Mouse (Mus musculus): ENCODE data around the gene Ntrk3. TPM values are rescaled to one million over a fixed set of nuclear protein-coding genes. Genes with fewer than 3 reads are reported as not detected.

Gene Ntrk3
- polyA plus RNA-seq, 1 experiment from 2014 or later, result 27.0 TPM

- DNase-seq (peak; percentile 83), ATAC-seq (ENCODE audit: low FRiP score, low TSS enrichment) (peak; percentile 62; the same call in 1 of the 2 replicates)
- no peaks in the 10 kb centered on the region for H3K9me3 ChIP-seq (ENCODE audit: control insufficient read depth, low read length)
- WGBS, result under 1% methylated on average over 35 of the region's 35 CpGs
- H3K4me1 ChIP-seq (ENCODE audit: control insufficient read depth, insufficient read depth, low read length), result peaks cover 22% of the 10 kb centered on the region; the same call in 1 of the 2 replicates
- peak overlapping the region; percentile 80 for H3K9ac ChIP-seq (replicated peaks; ENCODE audit: low read length)
- no peaks in the 10 kb centered on the region for H3K36me3 ChIP-seq (ENCODE audit: control insufficient read depth, insufficient read depth, low read length)
- 0 out of 2 replicates have a peak, but pooled peaks cover 4% of the 10 kb centered on the region for H3K27me3 ChIP-seq (ENCODE audit: control insufficient read depth, insufficient read depth, low read length)
- peak overlapping the region; percentile 63 for H3K4me3 ChIP-seq (replicated peaks; ENCODE audit: low read depth, low read length)
- H3K4me2 ChIP-seq (ENCODE audit: low read length), result peak overlapping the region; percentile 78
- peak overlapping the region; percentile 90 for H3K27ac ChIP-seq (replicated peaks; ENCODE audit: low read depth, low read length)
Measured at GRCm38 (mm10) chr7:78576706-78577461, 160.9 kb downstream of the Ntrk3 start.

DNA sequence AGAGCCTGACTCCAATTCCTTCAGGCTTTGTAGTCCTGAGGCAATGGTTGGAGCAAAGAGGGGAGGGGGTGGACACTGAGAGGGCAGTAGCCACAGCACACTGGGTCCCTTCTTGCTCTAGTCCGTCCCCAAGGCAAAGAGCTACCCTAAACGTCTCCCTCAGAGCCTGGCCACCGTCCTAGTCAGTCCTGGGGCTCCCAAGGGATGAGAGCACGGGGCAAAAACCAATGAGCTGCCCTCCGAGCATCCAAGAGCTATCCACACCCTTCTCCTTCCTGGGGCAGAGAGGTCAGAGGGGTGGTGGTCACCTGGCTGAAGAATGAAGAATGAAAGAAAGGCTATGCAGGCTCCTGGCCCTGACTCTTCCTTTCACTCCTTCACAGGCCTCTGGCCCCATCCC, 161.6 kb downstream of the Ntrk3 start:
- peak overlapping the region; percentile 63 for H3K4me3 ChIP-seq (replicated peaks; ENCODE audit: low read depth, low read length)
- 0 out of 2 replicates have a peak, but pooled peaks cover 4% of the 10 kb centered on the region for H3K27me3 ChIP-seq (ENCODE audit: control insufficient read depth, insufficient read depth, low read length)
- H3K4me1 ChIP-seq (ENCODE audit: control insufficient read depth, insufficient read depth, low read length), result peaks cover 22% of the 10 kb centered on the region; the same call in 1 of the 2 replicates
- H3K36me3 ChIP-seq (ENCODE audit: control insufficient read depth, insufficient read depth, low read length), result no peaks in the 10 kb centered on the region
- no peaks in the 10 kb centered on the region for H3K9me3 ChIP-seq (ENCODE audit: control insufficient read depth, low read length)
- ATAC-seq (ENCODE audit: low FRiP score, low TSS enrichment) (no peak), DNase-seq (peak; percentile 26)
- H3K9ac ChIP-seq (replicated peaks; ENCODE audit: low read length), result peak overlapping the region; percentile 80
- 0 out of 2 replicates have a peak overlapping the region, but pooled peaks have one; percentile 26 for H3K27ac ChIP-seq (replicated peaks; ENCODE audit: low read depth, low read length)
- H3K4me2 ChIP-seq (ENCODE audit: low read length), result peak overlapping the region; percentile 78
- 20% methylated on average over 5 of the region's 5 CpGs for WGBS

DNA sequence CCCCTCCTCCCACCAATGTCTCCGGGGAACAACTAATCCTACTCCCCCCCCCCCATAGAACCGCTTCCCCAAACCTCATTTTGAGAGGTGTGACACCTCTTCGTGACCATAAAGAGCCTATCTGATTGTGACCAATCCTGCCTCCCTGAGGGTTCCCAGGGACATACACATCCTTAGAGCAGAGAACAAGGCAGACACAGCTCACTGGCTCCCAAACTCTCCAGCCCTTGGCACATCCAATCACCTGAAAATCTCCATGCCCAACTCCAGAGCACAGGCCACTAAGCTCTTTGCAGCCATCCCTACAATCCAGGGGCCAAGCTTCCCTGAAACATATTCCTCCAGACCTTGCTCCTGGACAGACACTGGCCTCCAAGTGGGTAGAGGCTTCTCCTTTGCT, 162.3 kb downstream of the Ntrk3 start:
- Histone ChIP-seq H3K9ac (replicated peaks; ENCODE audit: low read length) (peak overlapping the region; percentile 80), H3K4me2 (ENCODE audit: low read length) (peak overlapping the region; percentile 78), H3K4me1 (ENCODE audit: control insufficient read depth, insufficient read depth, low read length) (peaks cover 22% of the 10 kb centered on the region; the same call in 1 of the 2 replicates), H3K27ac (replicated peaks; ENCODE audit: low read depth, low read length) (no peak overlapping the region), H3K4me3 (replicated peaks; ENCODE audit: low read depth, low read length) (peak overlapping the region; percentile 63), H3K9me3 (ENCODE audit: control insufficient read depth, low read length) (no peaks in the 10 kb centered on the region), H3K27me3 (ENCODE audit: control insufficient read depth, insufficient read depth, low read length) (no peaks in the 10 kb centered on the region), H3K36me3 (ENCODE audit: control insufficient read depth, insufficient read depth, low read length) (no peaks in the 10 kb centered on the region)
- WGBS, result 2% methylated on average over 3 of the region's 3 CpGs
- DNase-seq (peak; percentile 23), ATAC-seq (ENCODE audit: low FRiP score, low TSS enrichment) (no peak)

- H3K4me1 ChIP-seq (ENCODE audit: control insufficient read depth, insufficient read depth, low read length), result peaks cover 28% of the 10 kb centered on the region
- no peak for DNase-seq
- 79% methylated on average over 2 of the region's 2 CpGs for WGBS
- H3K9me3 ChIP-seq (ENCODE audit: control insufficient read depth, low read length), result no peaks in the 10 kb centered on the region
- H3K27me3 ChIP-seq (ENCODE audit: control insufficient read depth, insufficient read depth, low read length), result no peaks in the 10 kb centered on the region
- no peak overlapping the region for H3K4me2 ChIP-seq (ENCODE audit: low read length)
- H3K27ac ChIP-seq (replicated peaks; ENCODE audit: low read depth, low read length), result no peak overlapping the region
- no peak overlapping the region for H3K9ac ChIP-seq (replicated peaks; ENCODE audit: low read length)
- ATAC-seq (ENCODE audit: low FRiP score, low TSS enrichment), result no peak
- no peaks in the 10 kb centered on the region for H3K36me3 ChIP-seq (ENCODE audit: control insufficient read depth, insufficient read depth, low read length)
- H3K4me3 ChIP-seq (replicated peaks; ENCODE audit: low read depth, low read length), result no peak overlapping the region
Measured at GRCm38 (mm10) chr7:78571196-78571595, 166.6 kb downstream of the Ntrk3 start.

- H3K4me2 ChIP-seq (ENCODE audit: low read length), result peak overlapping the region; percentile 40
- H3K36me3 ChIP-seq (ENCODE audit: control insufficient read depth, insufficient read depth, low read length), result no peaks in the 10 kb centered on the region
- no peak overlapping the region for H3K27ac ChIP-seq (replicated peaks; ENCODE audit: low read depth, low read length)
- H3K4me1 ChIP-seq (ENCODE audit: control insufficient read depth, insufficient read depth, low read length), result peaks cover 13% of the 10 kb centered on the region; the same call in 1 of the 2 replicates
- H3K9ac ChIP-seq (replicated peaks; ENCODE audit: low read length), result no peak overlapping the region
- DNase-seq, result no peak
- H3K9me3 ChIP-seq (ENCODE audit: control insufficient read depth, low read length), result no peaks in the 10 kb centered on the region
- 5% methylated on average over 5 of the region's 5 CpGs for WGBS
- ATAC-seq (ENCODE audit: low FRiP score, low TSS enrichment), result no peak
- H3K27me3 ChIP-seq (ENCODE audit: control insufficient read depth, insufficient read depth, low read length), result no peaks in the 10 kb centered on the region
- H3K4me3 ChIP-seq (replicated peaks; ENCODE audit: low read depth, low read length), result no peak overlapping the region
Measured at GRCm38 (mm10) chr7:78569255-78569618, 168.6 kb downstream of the Ntrk3 start.

DNA sequence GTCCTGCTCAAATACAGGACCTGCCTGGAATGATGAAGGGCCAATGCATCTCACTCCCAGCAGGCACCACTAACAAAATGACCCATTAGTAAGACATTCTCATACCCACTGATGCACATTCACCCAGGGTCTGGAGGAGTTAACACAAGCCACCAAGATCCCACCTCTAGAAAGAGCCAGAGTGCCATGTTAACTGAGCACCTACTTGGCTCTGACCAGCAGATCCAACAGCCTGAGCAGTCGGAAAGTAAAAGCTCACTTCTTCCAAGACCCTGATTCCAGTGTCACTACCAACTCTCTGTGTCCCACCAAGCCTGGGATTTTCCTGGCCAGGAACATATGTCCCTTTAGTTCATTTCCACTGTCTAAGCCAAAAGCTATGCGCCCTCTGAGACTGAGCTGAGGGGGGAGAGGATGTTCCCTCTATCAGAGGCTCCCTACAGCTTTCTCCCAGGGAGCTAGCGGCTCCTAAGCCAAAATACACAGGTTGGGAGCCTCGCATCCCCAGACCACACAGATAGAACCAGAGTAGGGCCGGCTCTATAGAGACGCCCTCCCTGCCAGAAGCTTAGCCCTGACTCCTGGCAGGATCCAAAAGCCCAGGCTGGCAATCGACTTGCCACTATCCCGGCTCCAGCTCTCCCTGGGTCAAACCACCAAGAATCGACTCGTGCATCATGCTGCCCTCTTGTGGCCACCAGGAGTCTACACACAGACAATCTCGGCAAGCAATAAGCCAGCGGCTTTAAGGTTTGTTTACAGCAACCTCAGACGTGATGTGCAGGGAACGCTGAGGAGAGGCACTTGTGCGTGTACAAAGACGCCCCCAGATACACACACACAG, 169.2 kb downstream of the Ntrk3 start:
- Histone ChIP-seq H3K9ac (replicated peaks; ENCODE audit: low read length) (no peak overlapping the region), H3K4me2 (ENCODE audit: low read length) (peak overlapping the region; percentile 40), H3K9me3 (ENCODE audit: control insufficient read depth, low read length) (no peaks in the 10 kb centered on the region), H3K4me3 (replicated peaks; ENCODE audit: low read depth, low read length) (no peak overlapping the region), H3K27me3 (ENCODE audit: control insufficient read depth, insufficient read depth, low read length) (no peaks in the 10 kb centered on the region), H3K4me1 (ENCODE audit: control insufficient read depth, insufficient read depth, low read length) (peaks cover 8% of the 10 kb centered on the region; the same call in 1 of the 2 replicates), H3K36me3 (ENCODE audit: control insufficient read depth, insufficient read depth, low read length) (no peaks in the 10 kb centered on the region), H3K27ac (replicated peaks; ENCODE audit: low read depth, low read length) (no peak overlapping the region)
- DNase-seq (peak; percentile 91), ATAC-seq (ENCODE audit: low FRiP score, low TSS enrichment) (peak; percentile 78)
- 15% methylated on average over 16 of the region's 16 CpGs for WGBS

GRCm38 (mm10) chr7:78566617-78567016, 171.2 kb downstream of the Ntrk3 start:
- Histone ChIP-seq H3K36me3 (ENCODE audit: control insufficient read depth, insufficient read depth, low read length) (no peaks in the 10 kb centered on the region), H3K4me1 (ENCODE audit: control insufficient read depth, insufficient read depth, low read length) (peaks cover 7% of the 10 kb centered on the region; the same call in 1 of the 2 replicates), H3K9ac (replicated peaks; ENCODE audit: low read length) (no peak overlapping the region), H3K4me2 (ENCODE audit: low read length) (no peak overlapping the region), H3K4me3 (replicated peaks; ENCODE audit: low read depth, low read length) (no peak overlapping the region), H3K27ac (replicated peaks; ENCODE audit: low read depth, low read length) (no peak overlapping the region), H3K27me3 (ENCODE audit: control insufficient read depth, insufficient read depth, low read length) (no peaks in the 10 kb centered on the region), H3K9me3 (ENCODE audit: control insufficient read depth, low read length) (no peaks in the 10 kb centered on the region)
- DNase-seq (peak; percentile 71), ATAC-seq (ENCODE audit: low FRiP score, low TSS enrichment) (no peak)
- WGBS, result 50% methylated on average over 3 of the region's 3 CpGs

DNA sequence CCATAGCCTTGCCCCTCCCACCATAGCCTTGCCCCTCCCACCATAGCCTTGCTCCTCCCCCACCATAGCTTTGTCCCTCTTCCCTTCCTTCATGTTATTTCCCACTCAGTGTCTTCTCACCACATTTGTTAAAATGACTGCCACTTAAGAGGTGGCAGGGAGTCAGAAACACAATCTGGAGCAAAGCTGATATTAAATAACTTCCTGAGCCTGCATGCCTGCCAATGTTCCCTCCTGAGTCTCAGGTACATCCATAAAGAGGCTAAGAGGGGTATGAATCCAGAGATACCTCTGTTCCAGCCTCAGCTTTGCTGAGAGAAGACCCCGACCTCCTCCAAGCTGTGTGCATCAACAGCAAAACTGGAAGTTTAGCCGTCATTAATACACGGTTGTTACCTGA, 172.4 kb downstream of the Ntrk3 start:
- no peak for ATAC-seq (ENCODE audit: low FRiP score, low TSS enrichment)
- H3K9me3 ChIP-seq (ENCODE audit: control insufficient read depth, low read length), result no peaks in the 10 kb centered on the region
- 92% methylated on average over 3 of the region's 3 CpGs for WGBS

More for the DNA sequence above, 172.4 kb downstream of the Ntrk3 start:
- Histone ChIP-seq H3K4me2 (ENCODE audit: low read length) (no peak overlapping the region), H3K27ac (replicated peaks; ENCODE audit: low read depth, low read length) (no peak overlapping the region), H3K4me3 (replicated peaks; ENCODE audit: low read depth, low read length) (no peak overlapping the region), H3K9ac (replicated peaks; ENCODE audit: low read length) (no peak overlapping the region), H3K36me3 (ENCODE audit: control insufficient read depth, insufficient read depth, low read length) (no peaks in the 10 kb centered on the region), H3K27me3 (ENCODE audit: control insufficient read depth, insufficient read depth, low read length) (no peaks in the 10 kb centered on the region), H3K4me1 (ENCODE audit: control insufficient read depth, insufficient read depth, low read length) (peaks cover 7% of the 10 kb centered on the region; the same call in 1 of the 2 replicates)
- DNase-seq, result no peak

All from midbrain, embryonic 14.5 days (tissue).